Mouse (Mus musculus): Measurements from ENCODE around the gene Pnp2.
"Not testable (repeated sequence)": the region's sequence is repeated elsewhere in the genome, so short reads cannot be mapped to it uniquely, and the experiment has no call there.

Pnp2 gene

DNA sequence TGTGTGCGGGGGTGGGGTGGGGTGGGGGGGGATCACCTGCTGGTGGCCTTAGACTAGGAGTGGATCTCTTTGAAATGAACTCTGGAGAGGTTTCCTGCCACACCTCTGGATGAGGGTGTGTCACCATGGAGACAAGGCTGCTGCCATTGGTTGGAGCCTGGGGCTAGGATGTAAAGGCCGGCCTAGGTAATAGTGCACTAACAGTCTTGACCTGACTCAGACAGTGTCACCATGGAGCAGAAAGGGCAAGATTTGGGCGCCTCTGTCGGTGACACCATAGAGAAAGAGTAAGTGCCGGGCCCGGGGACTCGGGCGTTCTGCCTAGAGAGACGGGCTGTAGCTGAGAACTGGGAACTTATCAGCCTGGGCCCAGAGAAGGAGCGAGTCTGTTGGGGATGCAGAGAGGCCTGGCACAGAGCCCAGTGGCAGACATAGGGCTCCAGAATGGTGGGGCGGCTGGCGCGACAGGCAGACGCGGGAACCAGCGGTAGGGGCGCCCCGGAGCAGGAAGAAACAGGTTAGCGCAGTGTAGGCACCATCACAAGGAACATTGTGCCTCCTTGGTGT, at the start of gene Pnp2:
Gene Pnp2 (plus strand): TSS at position 51 of the 567 bp plus-strand sequence.
- DNase-seq: peak; percentile 54

DNA sequence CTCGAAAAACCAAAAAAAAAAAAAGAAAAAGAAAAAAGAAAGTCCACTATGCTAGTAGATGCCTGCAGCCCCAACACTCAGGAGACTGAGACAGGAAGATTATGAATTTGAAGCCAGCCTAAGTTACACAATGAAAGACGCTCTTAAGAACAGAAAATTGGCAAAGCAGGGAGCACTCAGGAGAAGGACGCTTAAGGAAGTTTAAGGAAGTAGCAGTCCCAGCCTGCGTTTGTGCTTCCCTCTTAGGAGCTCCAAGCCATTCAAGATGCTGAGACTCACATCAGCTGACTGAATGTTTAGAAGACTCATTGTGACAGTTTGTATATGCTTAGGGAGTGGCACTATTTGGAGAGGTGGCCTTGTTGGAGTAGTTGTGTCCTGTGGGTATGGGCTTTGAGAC, 47.7 kb upstream of the Pnp2 start:
- no peak for DNase-seq

DNA sequence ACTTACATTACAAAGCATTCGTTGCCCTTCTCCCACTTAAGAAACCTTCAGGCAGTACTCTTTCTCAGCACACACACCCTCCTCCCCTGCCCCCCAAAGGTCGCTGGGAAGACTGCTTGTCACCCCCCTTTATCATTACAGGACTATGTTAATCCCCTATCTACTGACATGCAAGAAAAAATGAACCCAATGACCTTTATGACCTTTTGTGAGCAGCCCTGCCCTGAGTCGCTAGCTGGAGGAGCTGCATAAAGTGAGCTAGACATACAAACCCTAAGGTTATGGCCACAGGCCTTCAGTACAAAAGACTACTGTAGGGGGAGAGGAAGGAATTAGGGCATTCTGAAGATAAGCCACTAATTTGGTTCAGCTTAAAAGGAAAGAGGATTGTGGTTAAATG, 44.4 kb upstream of the Pnp2 start:
- DNase-seq: peak; percentile 34

DNA sequence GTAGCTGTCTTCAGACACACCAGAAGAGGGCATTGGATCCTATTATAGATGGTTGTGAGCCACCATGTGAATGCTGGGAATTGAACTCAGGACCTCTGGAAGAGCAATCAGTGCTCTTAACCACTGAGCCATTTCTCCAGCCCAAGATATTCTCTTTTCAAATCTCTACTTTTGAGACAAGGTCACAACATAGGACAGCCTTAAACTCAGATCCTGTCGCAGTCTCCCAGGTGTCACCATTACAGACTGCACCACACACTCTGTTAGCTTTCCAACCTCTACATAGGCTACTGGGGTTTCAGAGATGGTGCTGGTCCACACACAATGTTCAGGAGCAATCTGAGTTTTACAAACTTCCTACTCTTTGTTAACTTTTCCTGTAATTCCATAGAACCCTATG, 32.4 kb upstream of the Pnp2 start:
- DNase-seq: not testable (repeated sequence)

DNA sequence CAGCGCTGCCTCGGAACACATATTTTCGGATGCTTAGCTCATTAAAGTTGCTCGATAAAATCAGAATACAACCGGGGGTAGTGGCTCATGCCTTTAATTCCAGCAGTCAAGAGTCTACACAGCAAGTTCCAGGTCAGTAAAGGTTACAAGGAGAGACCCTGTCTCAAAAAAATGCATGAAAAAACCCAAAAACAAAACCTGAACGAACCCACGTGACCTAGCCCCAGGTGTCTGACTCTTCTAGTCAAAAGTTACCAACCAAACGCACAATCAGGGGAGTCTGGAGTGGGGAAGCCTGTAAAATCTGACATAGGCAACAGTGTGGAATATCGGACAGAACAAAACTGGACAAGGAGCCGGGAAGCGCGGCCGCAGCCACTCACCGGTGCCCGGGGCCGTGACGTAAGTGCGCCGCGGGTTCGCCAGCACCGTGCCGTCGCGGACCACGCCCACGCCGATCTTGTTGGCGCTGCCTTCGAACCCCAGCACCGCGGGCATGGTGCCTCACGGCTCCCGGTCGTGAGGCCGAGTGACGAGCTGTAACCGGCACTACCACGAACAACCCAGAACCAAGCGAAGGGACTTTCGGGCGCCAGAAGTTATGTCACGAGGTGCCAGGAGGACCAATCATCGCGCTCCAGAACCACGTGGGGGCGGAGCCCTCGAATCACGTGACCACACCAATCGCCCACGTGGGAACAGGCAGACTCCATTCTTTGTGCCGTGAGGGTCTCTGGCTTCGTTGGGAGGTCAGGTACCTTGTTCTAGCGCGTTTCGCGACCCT, 31.3 kb upstream of the Pnp2 start, which contains the start of the genes Osgep and Apex1:
Gene Osgep (minus strand): TSS at position 613 of the 784 bp plus-strand sequence.
Gene Apex1 (plus strand): TSS at position 688 of the 784 bp plus-strand sequence.
- peak; percentile 98 for DNase-seq

DNA sequence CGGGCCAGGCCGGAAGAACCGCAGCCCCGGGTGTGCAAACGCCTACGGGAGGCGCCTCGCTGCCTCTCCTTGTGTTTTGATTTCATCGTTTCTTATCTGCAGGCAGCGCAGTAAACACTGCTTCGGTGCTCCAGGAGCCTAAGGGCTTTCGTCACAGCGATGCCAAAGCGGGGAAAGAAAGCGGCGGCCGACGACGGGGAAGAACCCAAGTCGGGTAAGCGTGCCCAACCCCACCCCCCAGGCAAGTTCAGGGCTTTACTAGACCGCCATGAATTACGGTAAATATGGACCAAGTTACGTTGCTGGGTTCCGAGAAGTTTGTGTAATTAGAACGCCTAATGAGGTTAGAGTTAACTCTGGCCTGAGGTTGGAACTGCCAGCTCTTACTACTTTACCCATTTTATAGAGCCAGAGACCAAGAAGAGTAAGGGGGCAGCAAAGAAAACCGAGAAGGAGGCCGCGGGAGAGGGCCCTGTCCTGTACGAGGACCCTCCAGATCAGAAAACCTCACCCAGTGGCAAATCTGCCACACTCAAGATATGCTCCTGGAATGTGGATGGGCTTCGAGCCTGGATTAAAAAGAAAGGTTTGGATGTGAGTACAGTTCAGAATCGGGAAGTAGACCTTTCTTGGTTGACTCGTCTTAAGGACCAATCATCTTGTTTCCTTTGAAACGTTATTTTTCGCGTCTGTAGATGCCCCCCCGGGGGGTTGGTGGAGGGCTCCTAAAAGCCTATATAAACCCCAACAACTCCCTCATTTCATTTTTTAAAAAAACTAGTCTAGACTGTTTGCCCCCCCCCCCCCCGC, 30.5 kb upstream of the Pnp2 start:
- no peak for DNase-seq

DNA sequence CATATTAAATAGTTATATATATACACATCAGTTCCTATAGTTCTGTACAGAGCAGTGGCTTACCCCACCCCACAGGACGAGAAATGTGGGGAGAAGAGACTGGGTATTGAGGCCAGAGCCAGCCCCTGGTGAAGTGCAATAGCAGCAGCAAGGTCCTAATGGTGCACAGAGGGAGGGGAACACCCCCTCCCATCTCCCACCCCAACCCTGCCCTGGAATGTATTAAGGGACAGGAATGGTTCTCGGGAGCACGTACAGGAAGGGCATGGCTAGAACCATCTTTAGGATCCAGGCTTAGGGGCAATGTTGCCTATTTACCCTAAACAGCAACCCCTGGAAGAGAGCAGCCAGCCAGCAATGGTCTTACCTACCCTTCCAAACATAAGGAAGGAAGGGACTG, 28.4 kb upstream of the Pnp2 start:
- no peak for DNase-seq

DNA sequence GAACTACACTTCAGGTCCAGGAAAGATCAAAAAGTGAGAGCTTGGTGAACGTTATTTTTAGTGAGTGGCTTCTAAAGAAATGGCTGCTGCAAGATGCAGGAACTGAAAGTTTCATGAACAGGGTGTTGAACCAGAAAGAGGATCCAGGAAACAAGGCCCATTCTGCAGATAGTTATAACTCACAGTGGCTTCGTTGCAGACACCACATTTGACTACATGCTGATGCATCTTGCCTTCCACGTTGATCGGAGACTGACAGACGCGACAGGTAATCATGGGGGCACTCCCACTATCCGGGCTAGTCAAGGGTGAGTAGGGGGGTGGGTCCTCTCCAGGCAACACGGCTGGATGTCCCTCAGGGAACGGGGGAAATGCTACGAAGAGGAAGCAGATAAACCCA, 25.8 kb upstream of the Pnp2 start:
- DNase-seq: no peak

DNA sequence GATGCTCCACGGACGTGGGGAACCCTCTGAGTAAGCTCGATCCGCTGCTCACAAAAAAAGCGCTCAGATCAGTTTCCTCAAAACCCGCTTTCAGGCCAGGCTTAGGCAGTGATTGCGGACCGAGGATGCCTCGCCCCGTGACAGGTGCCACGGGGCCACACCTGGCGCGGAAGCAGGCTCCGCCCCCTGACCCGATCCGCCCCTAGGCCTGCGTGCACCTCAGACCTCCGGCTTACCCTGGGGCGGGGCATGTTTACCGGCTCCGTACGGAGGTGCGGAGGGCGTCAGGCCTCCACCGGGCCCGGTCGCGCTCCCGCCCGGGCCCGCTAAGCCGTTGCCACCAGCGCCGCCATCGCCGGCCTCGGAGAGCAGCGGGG, 25.4 kb upstream of the Pnp2 start:
- no peak for DNase-seq

DNA sequence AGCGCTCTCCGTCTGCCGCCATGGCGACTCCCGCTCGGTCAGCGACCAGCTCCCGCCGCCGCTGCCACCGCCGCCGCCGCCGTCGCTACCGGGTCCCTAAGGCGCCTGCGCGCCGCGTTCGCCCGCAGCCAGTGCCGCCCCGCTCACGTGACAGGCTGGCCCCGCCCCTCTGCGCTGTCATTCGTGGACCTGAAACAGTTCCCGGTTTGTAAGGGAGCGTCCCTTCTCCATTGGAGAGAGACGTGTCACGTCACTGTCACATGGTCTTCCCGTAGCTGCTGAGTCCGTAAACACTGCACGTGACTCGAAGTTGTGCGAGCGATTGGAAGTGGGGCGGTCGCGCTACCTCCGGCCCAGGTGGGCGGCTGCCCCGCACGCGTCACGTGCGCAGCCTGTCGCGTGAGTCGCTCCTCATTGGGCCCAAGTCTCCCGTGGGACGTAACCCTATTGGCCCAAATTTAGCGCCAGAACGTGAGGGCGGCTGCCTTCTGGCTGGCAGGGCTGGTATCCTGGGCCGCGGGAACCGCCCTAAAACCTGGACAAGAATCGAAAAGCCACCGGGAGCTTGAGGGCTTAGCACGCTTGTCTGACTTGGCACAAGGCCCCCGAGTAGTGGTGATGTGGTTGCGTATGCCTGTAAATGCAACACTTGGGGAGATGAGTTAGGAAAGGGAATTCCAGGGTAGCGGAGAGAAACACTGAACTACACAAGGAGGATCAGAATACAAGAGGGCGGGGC, 24.9 kb upstream of the Pnp2 start, which contains the start of the genes Pip4p1 and Pnp:
Gene Pip4p1 (minus strand): TSS at position 103 of the 739 bp plus-strand sequence.
Gene Pnp (plus strand): TSS at position 329 of the 739 bp plus-strand sequence.
- peak; percentile 100 for DNase-seq

DNA sequence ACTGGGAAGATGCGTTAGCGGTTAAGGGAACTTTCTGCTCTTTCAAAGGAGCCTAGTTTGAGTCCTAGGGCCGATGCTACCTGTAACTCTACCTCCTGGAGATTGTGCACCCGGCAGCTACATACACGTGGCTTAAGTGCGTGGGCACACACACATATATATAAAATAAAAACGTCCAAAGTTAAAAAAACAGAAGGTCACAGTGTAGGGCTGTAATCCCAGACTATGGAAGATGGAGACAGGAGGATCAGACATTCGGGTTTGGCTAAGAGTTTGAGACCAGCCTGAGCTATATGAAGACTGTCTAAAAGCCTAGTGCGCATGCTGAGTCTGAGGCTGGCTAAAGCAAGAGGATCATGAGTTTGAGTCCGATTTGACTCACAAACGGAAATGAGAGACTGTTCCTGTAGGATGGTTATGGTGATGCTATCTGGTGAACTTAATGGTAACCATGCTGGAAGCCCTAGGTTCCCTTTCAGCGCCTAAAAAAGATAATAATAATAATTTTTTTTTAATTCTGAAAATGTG, 24.2 kb upstream of the Pnp2 start:
- no peak for DNase-seq

DNA sequence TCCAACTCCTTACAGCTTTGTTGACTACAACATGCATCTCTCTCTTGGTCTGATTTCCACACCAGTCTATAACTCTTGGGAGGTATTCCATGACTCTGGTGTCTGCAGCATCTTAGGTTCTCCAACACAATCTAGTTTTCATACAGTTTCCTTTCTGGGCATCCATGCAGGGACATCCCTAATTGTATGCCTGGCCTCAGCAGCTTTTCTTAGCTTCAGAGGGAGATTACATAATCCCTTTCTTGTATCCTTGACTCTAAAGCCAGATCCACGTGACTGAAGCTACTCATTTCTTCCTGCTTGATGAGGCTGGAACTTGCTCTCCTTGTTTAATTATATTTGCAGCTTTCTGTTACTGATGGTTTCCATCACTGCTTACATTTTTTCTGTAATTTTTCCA, 19.1 kb upstream of the Pnp2 start:
- no peak for DNase-seq

DNA sequence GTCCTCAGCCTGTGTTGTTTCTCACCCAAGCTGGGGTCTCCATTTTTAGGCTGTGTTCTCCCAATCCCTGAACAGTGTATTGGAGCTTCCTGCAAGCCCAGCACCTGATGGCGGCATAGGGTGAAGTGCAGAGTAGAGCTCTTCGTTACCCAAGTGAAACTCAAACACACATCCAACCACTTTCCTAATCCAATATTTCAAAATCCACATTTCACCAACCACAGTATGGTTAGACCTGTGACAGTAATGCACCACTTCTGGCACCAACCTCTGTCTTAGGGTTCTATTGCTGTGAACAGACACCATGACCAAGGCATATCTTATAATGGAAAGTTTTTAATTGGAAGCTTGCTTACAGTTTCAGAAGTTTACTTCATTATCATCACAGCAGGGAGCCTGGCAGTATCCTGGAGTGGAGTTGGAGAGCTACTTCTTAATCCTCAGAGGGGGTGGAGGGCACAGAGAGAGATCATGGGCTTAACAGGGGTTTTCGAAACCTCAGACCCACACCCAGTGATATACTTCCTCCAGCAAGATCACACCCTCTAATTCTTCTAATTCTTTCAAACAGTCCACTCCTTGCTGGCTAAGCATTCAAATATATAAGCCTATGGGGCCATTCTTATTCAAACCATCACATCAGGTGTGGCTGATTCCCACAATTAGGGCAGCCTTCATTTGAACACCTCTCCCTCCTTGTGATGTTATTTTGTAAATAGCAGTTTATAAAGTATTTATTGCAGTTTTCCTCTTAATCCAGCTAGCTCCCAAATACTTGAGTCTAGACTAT, 17.5 kb upstream of the Pnp2 start:
- no peak for DNase-seq

DNA sequence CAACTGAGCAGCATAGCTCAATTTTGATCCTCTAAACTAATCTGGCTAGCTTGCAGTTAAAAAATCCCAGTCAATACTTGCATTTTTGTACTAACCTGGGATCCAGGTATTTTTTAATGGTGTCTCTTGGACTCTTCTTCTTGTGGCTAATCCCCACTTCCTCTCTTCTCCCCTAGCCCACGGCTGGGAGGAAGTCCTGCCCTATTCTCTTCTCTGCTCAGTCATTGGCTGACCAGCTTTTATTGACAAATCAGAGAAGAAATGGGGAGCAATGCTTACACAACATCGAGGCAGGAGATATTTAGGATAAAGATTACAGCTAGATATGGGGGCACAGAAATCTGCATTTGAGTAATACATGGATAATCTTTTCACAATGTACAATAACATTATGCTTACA, 16.9 kb upstream of the Pnp2 start:
- DNase-seq: no peak

DNA sequence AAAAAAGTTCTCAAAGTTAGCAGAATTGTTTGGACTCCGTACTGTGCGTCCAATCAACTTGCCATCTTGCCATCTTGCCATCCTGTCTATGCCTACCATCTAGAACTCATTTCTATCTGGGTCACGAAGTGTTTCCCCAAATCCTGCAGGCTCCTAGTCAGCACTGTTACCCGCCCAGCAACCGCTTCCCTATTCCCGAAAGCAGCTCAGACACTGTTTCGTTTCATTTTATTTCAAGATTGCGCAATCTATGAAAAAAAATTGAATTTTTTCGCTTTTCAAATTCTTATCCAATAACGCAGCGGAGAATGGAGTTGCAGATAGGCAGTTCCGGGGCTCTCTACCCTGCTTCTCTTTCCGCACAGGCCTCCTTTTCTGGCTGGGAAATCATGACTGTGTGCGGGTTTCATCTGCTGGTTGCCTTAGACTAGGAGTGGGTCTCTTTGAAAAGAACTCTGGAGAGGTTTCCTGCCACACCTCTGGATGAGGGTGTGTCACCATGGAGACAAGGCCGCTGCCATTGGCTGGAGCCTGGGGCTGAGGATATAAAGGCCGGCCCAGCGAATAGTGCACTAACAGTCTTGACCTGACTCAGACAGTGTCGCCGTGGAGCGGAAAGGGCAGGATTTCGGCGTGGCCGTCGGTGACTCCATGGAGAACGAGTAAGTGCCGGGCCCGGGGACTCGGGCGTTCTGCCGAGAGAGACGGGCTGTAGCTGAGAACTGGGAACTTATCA, 11.7 kb upstream of the Pnp2 start, which contains the start of gene Gm49342:
Gene Gm49342 (plus strand): TSS at position 586 of the 736 bp plus-strand sequence.
- DNase-seq: peak; percentile 96

DNA sequence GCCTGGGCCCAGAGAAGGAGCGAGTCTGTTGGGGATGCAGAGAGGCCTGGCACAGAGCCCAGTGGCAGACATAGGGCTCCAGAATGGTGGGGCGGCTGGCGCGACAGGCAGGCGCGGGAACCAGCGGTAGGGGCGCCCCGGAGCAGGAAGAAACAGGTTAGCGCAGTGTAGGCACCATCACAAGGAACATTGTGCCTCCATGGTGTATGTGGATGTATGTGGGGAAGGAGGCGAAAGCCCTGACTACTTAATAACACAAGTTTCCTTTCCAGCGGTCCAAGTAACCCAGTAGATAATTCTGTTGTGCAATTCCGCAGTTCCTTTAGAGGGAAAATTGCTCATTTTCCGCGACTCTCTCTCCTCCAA, 11.1 kb upstream of the Pnp2 start:
- not testable (repeated sequence) for DNase-seq

DNA sequence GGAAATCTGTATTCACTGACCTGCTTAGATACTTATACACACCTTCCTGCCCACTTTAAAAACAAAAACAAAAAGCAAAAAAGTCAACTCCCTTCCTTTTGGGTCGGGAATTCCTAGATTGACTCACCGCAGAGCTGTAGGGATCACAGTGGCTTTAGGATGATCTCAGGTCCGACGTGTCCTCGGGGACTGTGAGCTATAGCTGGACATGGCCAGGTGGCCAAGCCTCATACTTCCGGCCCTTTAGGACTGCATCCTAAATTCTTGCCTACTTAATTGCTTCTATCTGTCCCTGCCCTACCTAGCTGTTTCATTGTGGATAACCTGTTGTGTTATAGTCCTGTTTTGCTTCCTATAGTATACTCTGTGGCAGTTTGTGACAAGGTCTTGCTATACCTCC, 10.7 kb upstream of the Pnp2 start:
- not testable (repeated sequence) for DNase-seq

DNA sequence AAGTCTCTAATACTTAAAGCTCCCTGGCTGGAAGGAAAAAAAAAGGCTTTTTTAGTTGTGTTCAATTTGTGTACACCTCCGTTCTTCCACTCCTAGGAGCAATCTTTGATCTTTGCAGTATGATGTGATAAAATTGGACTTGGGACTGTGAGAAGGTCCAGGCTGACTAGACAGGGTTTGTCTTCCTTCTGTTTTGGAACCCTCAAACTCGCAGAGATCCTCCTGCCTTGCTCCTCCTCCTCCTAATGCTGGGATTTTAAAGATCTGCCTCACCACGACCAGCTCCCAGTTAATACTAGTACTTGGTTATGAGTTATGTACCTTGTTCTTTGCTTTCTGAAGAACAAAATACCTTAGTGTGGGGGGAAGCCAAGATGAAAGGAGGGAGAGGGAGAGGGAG, 10.3 kb upstream of the Pnp2 start:
- DNase-seq: not testable (repeated sequence)

DNA sequence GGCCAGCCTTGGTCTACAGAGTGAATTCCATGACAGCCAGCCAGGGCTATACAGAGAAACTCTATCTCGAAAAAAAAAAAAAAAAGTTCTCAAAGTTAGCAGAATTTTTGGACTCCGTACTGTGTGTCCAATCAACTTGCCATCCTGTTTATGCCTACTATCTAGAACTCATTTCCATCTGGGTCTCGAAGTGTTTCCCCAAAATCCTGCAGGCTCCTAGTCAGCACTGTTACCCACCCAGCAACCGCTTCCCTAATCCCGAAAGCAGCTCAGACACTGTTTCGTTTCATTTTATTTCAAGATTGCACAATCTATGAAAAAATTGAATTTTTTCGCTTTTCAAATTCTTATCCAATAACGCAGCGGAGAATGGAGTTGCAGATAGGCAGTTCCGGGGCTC, 305 bp upstream of the Pnp2 start:
- DNase-seq: no peak

DNA sequence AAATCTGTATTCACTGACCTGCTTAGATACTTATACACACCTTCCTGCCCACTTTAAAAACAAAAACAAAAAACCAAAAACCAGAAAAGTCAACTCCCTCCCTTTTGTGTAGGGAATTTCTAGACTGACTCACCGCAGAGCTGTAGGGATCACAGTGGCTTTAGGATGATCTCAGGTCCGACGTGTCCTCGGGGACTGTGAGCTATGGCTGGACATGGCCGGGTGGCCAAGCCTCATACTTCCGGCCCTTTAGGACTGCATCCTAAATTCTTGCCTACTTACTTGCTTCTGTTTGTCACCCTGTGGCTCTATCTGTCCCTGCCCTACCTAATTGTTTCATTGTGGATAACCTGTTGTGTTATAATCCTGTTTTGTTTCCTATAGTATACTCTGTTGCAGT, 932 bp downstream of the Pnp2 start:
- not testable (repeated sequence) for DNase-seq

DNA sequence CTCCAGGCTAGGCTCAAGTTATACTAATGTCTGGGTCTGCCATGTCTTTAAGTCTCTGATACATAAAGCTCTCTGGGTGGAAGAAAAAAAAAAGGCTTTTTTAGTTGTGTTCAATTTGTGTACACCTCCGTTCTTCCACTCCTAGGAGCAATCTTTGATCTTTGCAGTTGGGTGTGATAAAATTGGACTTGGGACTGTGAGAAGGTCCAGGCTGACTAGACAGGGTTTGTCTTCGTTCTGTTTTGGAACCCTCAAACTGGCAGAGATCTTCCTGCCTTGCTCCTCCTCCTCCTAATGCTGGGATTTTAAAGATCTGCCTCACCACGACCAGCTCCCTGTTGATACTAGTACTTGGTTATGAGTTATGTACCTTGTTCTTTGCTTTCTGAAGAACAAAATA, 1.4 kb downstream of the Pnp2 start:
- not testable (repeated sequence) for DNase-seq
